Mouse (Mus musculus) Muller cell, postnatal 12 days (primary cell): ENCODE measurements at regions not wholly inside any gene's neighbourhood (a gene's known extent, or its start where the extent isn't known, plus 50 kb on each side); places are given as distances from the start of the nearest gene placed in this dataset.

ENCODE experiments used
- DNase-seq: peaks from one replicate; pipeline ENCODE4 v3.0.0-alpha.2; 2015; ENCODE audit errors: inconsistent ontology term

GRCm38 (mm10) chr5:55504754-55505153 lies 1506.5 kb downstream of the Stim2 start:
- DNase-seq, result no peak

DNA sequence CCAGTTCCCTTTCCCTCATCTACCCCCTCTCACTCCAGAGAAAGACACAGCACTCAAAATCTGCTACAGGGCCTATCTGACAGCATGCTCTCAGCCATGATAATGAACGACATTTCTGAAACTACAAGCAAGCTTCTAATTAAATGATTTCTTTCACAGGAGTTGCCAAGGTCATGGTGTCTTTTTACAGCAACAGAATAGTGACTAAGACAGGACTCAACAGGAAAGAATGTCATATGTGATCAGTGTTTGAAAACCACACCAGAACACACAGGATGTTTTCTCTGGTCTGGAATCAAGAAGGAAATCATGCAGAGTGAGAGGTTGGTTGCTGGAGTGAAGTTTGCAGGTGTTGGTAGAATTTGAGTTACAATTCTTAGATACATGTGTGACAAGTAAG lies 1507.6 kb downstream of the Stim2 start:
- DNase-seq, result peak; percentile 89

DNA sequence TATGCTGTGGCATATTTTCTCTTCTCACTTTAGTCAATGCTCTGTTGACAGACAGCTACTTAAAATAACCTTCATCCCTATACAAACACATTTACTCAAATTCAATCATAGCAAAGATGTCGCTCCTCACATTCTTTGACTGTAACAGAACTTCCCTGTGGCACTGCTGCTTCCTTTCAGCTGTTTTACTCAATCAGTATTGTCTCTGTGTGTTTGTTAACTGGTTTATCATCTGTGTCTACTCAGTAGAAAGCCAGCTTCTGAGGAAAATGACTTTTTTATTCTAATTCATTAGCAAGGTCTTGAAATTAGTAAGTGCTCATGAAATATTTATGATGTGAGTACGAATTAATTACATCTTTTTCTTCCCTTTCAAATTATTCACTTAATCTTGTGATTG lies 1516.0 kb downstream of the Stim2 start:
- DNase-seq, result no peak

DNA sequence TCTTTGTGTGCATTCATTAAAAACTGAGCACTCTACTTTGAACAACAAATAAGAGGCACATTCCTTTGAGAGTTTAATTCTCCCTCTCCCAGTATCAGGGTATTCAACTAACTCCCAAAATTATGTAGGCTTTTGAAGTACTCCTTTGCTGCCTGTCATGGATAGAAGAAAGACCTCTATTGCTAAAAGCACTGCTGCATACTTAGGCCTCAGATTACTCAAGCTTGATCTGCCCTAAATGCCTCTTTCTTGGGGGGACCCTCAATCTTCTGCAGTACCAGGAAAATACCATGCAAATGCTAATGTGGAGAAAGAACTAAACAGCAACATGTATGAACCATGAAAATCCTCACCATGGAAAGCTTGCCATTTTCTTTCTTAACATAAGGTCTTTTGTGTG lies 1552.9 kb downstream of the Stim2 start:
- DNase-seq, result no peak
